8 mouse cellular contexts compared by ENCODE assay signal in genomic region chr2:166636867-166637672, GRCm38 (mm10).
DNase-seq lines count a peak whose midpoint lies in the region; ATAC-seq lines count a peak whose summit lies in the region.

No protein-coding gene starts in this region.

- peak; percentile 82 for DNase-seq in cerebellum, adult 11-12 months
- peak; percentile 34 for DNase-seq in embryo, embryonic 11 days
- DNase-seq in limb, embryonic 10.5 days (ENCODE audit: low spot score), result no peak
- peak; percentile 72 for DNase-seq in thymus, postnatal 4 days
- DNase-seq in B cell, adult 2 months, result no peak
- no peak for DNase-seq in T-cell, adult 2 months (ENCODE audit: low spot score)
- DNase-seq in adrenal gland, adult (ENCODE audit: inconsistent age in 2 of 2, low spot score in 1 of 2), result no peak

- H3K4me3 ChIP-seq in intestine, embryonic 16.5 days (ENCODE audit: low read length), result no peak overlapping the region
- no peak overlapping the region for H3K4me3 ChIP-seq in limb, embryonic 10.5 days

- ATAC-seq in intestine, embryonic 16.5 days, result peak; percentile 69

- 0 out of 2 replicates have a peak, but pooled peaks cover 3% of the 10 kb centered on the region for H3K9me3 ChIP-seq in intestine, embryonic 16.5 days (ENCODE audit: control insufficient read depth, low read length)
- H3K9me3 ChIP-seq in limb, embryonic 10.5 days (replicated peaks), result no peaks in the 10 kb centered on the region

- H3K36me3 ChIP-seq in intestine, embryonic 16.5 days (ENCODE audit: control insufficient read depth, insufficient read depth, low read length), result no peaks in the 10 kb centered on the region
- H3K36me3 ChIP-seq in limb, embryonic 10.5 days, result peaks cover 52% of the 10 kb centered on the region

- no peak overlapping the region for H3K27ac ChIP-seq in intestine, embryonic 16.5 days (ENCODE audit: low read length)
- H3K27ac ChIP-seq in limb, embryonic 10.5 days, result peak overlapping the region; percentile 21

- peaks cover 22% of the 10 kb centered on the region for H3K4me1 ChIP-seq in intestine, embryonic 16.5 days (ENCODE audit: control insufficient read depth, insufficient read depth, low read length)
- peaks cover 22% of the 10 kb centered on the region for H3K4me1 ChIP-seq in limb, embryonic 10.5 days

- H3K4me2 ChIP-seq in intestine, embryonic 16.5 days (ENCODE audit: low read depth, low read length), result no peak overlapping the region

- H3K9ac ChIP-seq in intestine, embryonic 16.5 days (ENCODE audit: low read depth, low read length), result no peak overlapping the region

- WGBS in intestine, embryonic 16.5 days, result 64% methylated on average over 17 of the region's 17 CpGs
- WGBS in limb, embryonic 10.5 days, result 72% methylated on average over 17 of the region's 17 CpGs

- H3K27me3 ChIP-seq in intestine, embryonic 16.5 days (replicated peaks; ENCODE audit: control insufficient read depth, insufficient read depth, low read length), result no peaks in the 10 kb centered on the region
- no peaks in the 10 kb centered on the region for H3K27me3 ChIP-seq in limb, embryonic 10.5 days (ENCODE audit: low read depth, poor library complexity, severe bottlenecking)

Comparison
In these comparisons a context has a peak if more than half of its experiments do, and no peak if none do; other contexts are left out.
1. DNase-seq: peak in cerebellum, adult 11-12 months (single experiment), embryo, embryonic 11 days (single experiment) and thymus, postnatal 4 days (single experiment); none in limb, embryonic 10.5 days (single experiment), B cell, adult 2 months (0 of 2), T-cell, adult 2 months (single experiment) and adrenal gland, adult (0 of 2).